Mouse (Mus musculus) thymus, adult 2 months (tissue): ENCODE measurements around the gene Trir. TPM values are rescaled to one million over a fixed set of nuclear protein-coding genes. Genes with fewer than 3 reads are reported as not detected.

Source experiments
- DNase-seq: peaks from one replicate; pipeline ENCODE4 v3.0.0; 2021
- H3K27ac ChIP-seq: fragments of 200-500 bp; 2 replicates; pipeline ENCODE4 v1.5.1; 2012; ENCODE audit warnings: low read length, control low read depth; ENCODE audit not compliant: control insufficient read depth, insufficient read depth
- H3K27me3 ChIP-seq: fragments of 200-500 bp; 2 replicates; pipeline ENCODE4 v1.6.1; 2012; ENCODE audit warnings: mild to moderate bottlenecking, low read length, moderate library complexity, mixed read lengths; ENCODE audit not compliant: control insufficient read depth, insufficient read depth
- H3K36me3 ChIP-seq: fragments of 200-500 bp; 2 replicates; pipeline ENCODE4 v1.6.1; 2012; ENCODE audit warnings: mild to moderate bottlenecking, low read length, moderate library complexity; ENCODE audit not compliant: control insufficient read depth, insufficient read depth
- H3K4me1 ChIP-seq: fragments of 200-500 bp; replicated peaks from 2 replicates; pipeline ENCODE4 v1.6.1; 2012; ENCODE audit warnings: low read length; ENCODE audit not compliant: control insufficient read depth, insufficient read depth
- H3K4me3 ChIP-seq: fragments of 200-500 bp; 2 replicates; pipeline ENCODE4 v1.5.1; 2012; ENCODE audit warnings: mild to moderate bottlenecking, low read length, control low read depth, moderate library complexity; ENCODE audit not compliant: control insufficient read depth, insufficient read depth
- CTCF ChIP-seq: fragments of 200-500 bp; IDR thresholded peaks from 2 replicates; pipeline ENCODE4 v1.5.1; 2012; ENCODE audit warnings: mild to moderate bottlenecking, control low read depth, low read length, moderate library complexity, borderline replicate concordance; ENCODE audit not compliant: control insufficient read depth, poor library complexity, insufficient read depth; ENCODE audit errors: extremely low read depth
- POLR2A ChIP-seq: fragments of 200-500 bp; IDR thresholded peaks from 2 replicates; pipeline ENCODE4 v1.6.1; 2012; ENCODE audit warnings: mild to moderate bottlenecking, low read length, control low read depth, moderate library complexity; ENCODE audit not compliant: control insufficient read depth, poor library complexity, insufficient read depth; ENCODE audit errors: extremely low read depth
- WGBS: fragments of 180-500 bp; shearing (Covaris S2); methylation state at CpG from one replicate; pipeline ENCODE4 v1.1.7; 2018; 5-methylcytosine and 5-hydroxymethylcytosine counted together
- polyA plus RNA-seq: library from polyadenylated mRNA; depleted of rRNA; stranded (reverse); fragments of >200 nt; gene quantifications from 2 replicates; pipeline ENCODE4 v1.2.3, GENCODE M21; 2012

Trir gene
- polyA plus RNA-seq, 1 experiment: 173 TPM

- Histone ChIP-seq H3K4me3 (peak overlapping the region; percentile 60), H3K4me1 (peaks cover 8% of the 10 kb centered on the region), H3K27me3 (no peaks in the 10 kb centered on the region), H3K36me3 (peaks cover 9% of the 10 kb centered on the region; the same call in 1 of the 2 replicates), H3K27ac (peak overlapping the region; percentile 26)
- peak; percentile 77 for DNase-seq
- TF ChIP-seq POLR2A (peak; percentile 39; the same call in 1 of the 2 replicates), CTCF (no peak)
- WGBS: 1% methylated on average over 57 of the region's 57 CpGs
These were observed 11.3 kb downstream of the Trir start for GRCm38 (mm10) chr8:85037681-85038531.

DNA sequence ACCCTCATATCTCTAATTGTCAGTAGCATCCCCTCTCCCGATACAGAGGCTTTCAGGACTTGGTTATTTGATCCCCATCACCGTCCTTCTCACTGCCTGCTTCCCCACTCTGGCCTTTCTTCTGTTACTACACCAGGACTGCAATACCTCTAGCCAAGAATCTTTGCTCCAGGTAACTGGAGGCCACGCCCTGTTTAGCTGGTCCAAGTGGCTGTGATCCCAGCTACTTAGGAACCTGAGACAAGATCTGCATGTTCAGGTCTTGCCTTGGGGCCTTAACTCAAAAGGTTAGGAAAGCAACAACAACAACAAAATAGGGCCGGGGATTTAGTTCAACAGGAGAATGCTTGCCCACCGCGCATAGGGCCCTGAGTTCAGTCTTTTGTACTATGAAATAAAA, 17.0 kb downstream of the Trir start:
- no peak for DNase-seq
- TF ChIP-seq CTCF: no peak
- no peak for TF ChIP-seq POLR2A
- Histone ChIP-seq H3K27ac (no peak overlapping the region), H3K4me3 (no peak overlapping the region), H3K4me1 (no peaks in the 10 kb centered on the region), H3K36me3 (peaks cover 59% of the 10 kb centered on the region), H3K27me3 (no peaks in the 10 kb centered on the region)
- 89% methylated on average over 6 of the region's 6 CpGs for WGBS

DNA sequence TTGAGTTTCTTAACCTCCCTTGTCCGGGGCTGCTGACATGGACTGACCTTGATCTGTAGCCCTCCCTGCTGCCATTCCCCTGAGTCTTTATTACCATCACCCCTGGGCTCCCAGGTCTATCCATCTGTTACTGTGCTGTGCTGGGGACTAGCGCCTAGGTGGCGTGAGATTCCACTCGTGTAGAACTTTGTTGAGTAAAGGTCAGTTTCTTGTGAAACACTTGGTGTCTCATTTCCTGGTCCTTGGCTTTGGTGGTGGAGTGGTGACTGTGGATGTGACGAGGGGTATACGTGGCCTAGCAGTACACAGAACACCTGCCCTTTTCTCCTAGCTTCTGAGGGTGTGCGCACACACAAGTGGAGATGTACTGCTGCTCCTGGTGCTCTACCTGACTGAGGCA, 30.7 kb downstream of the Trir start:
- H3K4me1 ChIP-seq: peaks cover 6% of the 10 kb centered on the region
- H3K27me3 ChIP-seq: no peaks in the 10 kb centered on the region
- no peak overlapping the region for H3K27ac ChIP-seq
- no peak for TF ChIP-seq POLR2A
- 88% methylated on average over 7 of the region's 7 CpGs for WGBS
- peaks cover 32% of the 10 kb centered on the region for H3K36me3 ChIP-seq
- no peak overlapping the region for H3K4me3 ChIP-seq
- no peak for DNase-seq

DNA sequence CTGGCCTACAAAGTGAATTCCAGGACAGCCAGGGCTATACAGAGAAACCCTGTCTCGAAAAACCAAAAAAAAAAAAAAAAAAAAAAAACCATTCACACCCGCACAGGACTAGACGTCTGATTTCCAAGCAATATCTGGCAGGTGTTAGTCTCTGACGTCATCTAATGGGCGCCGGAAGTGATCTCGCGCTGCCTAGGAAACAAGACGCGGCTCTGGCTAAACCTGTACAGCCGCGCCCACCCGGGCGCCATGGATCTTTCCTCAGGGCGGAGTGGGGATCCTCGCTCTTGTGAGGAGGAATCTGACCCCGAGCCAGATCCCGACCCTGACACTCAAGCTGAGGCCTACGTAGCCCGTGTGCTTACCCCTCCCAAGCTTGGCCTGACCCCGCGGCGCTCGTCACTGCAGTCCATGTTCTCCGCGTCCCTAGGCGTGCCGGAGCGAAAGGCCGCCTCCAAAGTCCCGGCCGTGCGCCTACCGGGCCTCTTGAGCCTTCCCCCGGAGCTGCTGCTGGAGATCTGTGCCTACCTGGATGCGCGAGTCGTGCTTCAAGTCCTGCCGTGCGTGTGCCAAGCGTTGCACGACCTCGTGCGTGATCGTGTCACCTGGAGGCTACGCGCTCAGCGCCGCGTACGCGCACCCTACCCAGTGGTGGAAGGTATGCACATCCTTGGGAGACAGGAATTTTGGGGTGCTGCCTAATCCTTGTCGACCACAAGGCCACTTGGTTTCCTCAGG, 33.4 kb downstream of the Trir start, which contains the start of gene Fbxw9:
TSS of gene Fbxw9 (plus strand) at position 177 of the 738 bp plus-strand sequence.
- H3K4me3 ChIP-seq: peak within 1 kb of the TSS; percentile 81
- TF ChIP-seq CTCF (no peak), POLR2A (no peak)
- no peak within 1 kb of the TSS for H3K27ac ChIP-seq
- H3K27me3 ChIP-seq: no peaks in the 10 kb centered on the region
- peaks cover 6% of the 10 kb centered on the region for H3K4me1 ChIP-seq
- WGBS: under 1% methylated on average over 53 of the region's 53 CpGs
- peaks cover 5% of the 10 kb centered on the region for H3K36me3 ChIP-seq
- peak; percentile 86 for DNase-seq

GRCm38 (mm10) chr8:85062603-85063002, 36.0 kb downstream of the Trir start:
- Histone ChIP-seq H3K27ac (no peak overlapping the region), H3K4me1 (peaks cover 6% of the 10 kb centered on the region), H3K27me3 (no peaks in the 10 kb centered on the region), H3K36me3 (no peaks in the 10 kb centered on the region), H3K4me3 (no peak overlapping the region)
- 98% methylated on average over 4 of the region's 4 CpGs for WGBS
- TF ChIP-seq POLR2A (no peak), CTCF (no peak)
- DNase-seq: no peak

DNA sequence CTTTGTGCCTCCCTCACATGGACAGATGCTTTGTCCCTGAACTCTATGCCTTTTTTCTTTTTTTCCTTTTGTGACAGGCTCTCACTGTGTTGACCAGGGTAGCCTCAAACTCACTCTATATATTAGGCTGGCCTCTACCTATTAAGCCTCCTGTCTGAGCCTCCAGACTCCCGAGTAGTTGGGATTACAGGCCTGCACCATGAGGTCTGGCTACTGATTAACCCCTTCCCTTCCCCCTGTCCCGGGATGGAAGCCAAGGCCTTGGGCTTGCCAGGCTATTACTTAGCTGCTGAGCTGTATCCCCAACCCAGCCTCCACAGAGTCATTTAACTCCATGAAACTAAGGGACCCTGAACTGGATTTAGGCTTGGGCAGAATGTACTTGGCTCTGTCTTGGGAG, 38.6 kb downstream of the Trir start:
- Histone ChIP-seq H3K27me3 (no peaks in the 10 kb centered on the region), H3K36me3 (no peaks in the 10 kb centered on the region), H3K4me1 (peaks cover 5% of the 10 kb centered on the region), H3K4me3 (no peak overlapping the region), H3K27ac (no peak overlapping the region)
- WGBS: 91% methylated on average over 2 of the region's 2 CpGs
- TF ChIP-seq CTCF (no peak), POLR2A (no peak)
- no peak for DNase-seq

DNA sequence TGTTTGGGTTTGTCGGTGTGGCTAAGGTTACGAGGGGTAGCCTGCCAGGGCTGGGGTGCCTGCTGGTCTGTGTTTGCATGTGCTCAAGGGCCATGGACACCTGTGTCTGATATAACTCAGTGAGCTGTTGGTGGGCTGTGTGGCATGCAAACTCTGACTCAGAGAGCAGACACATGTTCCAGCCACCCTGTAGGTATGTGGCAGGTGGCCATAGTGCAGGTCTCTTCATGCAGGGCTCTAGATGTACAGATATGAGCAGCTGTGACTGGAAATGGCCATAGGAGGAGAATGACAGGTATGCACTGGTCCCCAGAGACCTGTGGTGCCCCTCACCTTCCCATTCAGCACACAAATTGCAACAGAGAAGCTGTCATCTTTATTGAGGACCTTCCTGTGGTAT, 40.5 kb downstream of the Trir start:
- Histone ChIP-seq H3K4me3 (no peak overlapping the region), H3K4me1 (peaks cover 6% of the 10 kb centered on the region), H3K27me3 (no peaks in the 10 kb centered on the region), H3K36me3 (no peaks in the 10 kb centered on the region), H3K27ac (no peak overlapping the region)
- TF ChIP-seq CTCF: no peak
- no peak for TF ChIP-seq POLR2A
- DNase-seq: no peak
- WGBS: 97% methylated on average over 2 of the region's 2 CpGs
